Mouse (Mus musculus) ovary, postnatal 10 days (tissue): Measurements from ENCODE around the gene Gm20388.

ENCODE experiments used
- DNase-seq: peaks from one replicate; pipeline ENCODE4 v3.0.0; 2022; ENCODE audit warnings: low spot score

Gene Gm20388

GRCm38 (mm10) chr8:122931834-122932560 lies 3021.4 kb downstream of the Gm20388 start:
- no peak for DNase-seq

DNA sequence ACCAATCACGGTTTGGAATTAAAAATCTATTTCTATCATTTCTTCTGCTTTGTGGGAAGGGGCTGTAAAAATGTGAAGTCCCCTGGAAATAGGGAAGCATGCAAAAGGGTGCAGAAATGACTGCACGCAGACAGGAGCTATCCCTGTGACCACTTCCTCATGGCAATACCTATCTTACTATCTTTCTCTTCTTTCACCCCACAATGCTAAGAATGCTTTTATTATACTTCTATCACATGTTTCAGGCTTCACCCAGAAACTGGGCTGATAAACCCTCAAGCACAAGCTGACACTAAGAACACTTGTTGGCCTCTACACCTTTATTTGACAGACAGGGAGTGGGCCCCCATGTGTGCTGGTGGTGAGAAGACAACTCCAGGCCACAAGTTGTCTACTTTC lies 3021.9 kb downstream of the Gm20388 start:
- DNase-seq: no peak

- DNase-seq: no peak
Observed at GRCm38 (mm10) chr8:122933973-122934372, 3023.3 kb downstream of the Gm20388 start.

DNA sequence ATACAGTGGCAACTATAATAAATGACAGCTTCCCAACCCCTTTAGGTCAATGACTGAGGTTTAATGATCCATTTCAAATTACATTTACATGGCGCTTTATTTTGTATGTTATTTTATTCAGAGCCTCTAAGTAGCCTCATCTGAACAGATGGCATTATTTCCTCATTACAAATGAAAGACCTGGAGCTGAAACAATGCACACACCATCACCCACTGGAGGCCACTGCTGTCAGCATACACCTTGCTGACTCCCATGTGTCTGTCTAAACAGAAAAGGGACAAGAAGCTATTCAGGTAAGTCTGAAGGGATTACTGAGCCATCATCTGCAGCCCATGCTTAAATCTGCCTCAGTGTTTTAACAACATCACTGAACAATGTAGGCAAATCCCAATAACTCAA lies 3024.5 kb downstream of the Gm20388 start:
- no peak for DNase-seq

DNA sequence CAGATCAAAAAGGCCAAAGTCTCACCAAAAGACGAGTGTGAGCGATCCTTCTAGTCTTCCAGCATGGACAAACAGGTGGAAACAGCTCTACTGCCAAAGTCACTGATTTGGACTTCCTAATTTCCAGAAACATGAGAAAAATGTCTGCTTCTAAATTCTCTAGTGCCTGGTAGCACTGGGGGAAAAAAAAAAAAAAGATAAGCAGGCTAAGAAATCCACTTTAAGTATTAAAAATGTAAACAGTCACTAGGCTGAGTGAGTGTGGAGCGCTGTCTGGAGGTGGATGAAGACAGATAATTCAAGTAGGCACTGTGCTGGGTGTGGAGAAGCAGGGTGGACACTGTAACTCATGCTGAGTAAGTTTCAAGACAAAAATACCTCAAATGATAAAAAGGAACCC lies 3025.3 kb downstream of the Gm20388 start:
- no peak for DNase-seq

GRCm38 (mm10) chr8:122937545-122938053 lies 3027.0 kb downstream of the Gm20388 start:
- DNase-seq: no peak

DNA sequence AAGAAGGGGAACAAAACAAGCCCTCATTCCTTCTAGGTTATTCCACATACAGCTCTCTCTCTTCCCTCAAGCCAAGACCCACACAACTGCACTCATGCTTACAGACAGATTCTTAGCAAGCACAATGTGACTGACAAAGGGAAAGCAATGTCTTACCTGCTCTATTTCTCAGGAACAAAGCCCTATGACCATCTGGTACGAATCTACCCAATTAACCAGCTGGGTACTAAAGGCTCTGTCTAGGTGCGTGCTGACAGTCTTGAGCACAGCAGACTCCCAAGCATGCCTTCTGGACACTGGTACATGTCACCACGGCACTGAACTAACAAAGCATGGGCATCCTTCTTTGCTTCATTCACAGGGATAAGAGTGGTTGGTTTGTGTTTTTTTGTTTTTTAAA lies 3027.5 kb downstream of the Gm20388 start:
- no peak for DNase-seq

- no peak for DNase-seq
Observed at GRCm38 (mm10) chr8:122938591-122938990, 3027.9 kb downstream of the Gm20388 start.

DNA sequence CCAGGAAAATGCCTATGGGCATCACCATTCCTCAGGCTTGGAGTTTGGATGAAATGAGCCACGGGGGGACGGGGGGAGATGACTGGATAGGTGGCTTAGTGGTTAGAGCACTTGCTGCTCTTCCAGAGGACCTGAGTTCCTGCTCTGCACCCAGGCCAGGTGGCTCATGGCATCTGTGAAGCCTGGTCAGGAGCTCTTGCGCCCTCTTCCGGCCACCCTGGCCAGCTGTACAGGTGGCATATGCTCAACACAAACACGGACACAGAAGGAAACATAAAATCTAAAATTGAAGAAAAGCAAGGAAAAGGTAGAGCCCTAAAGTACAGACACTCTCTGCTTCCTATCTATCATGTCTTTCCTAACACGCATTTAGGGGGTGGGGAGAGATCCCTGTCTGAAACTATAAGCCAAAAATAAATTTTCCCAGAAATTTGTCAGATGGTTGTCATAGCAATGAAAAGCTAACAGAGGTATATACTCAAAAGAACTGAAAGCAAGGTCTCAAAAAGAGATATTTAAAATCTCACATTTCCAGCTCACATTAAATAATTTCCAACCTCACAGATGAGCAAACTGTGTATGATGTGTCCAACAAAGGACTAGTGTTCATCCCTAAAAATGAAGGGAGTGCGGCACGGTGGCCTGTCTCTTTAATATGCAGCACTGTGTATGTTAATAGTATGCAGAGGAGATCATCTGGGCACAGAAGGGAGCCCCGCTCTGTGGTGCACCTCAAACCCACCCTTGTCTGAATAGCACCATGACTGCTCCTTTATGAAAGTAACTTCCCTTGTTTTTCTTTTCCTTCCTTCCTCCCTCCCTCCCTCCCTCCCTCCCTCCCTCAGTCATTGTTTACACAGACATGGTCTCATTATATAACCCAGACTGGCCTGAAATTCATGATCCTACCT lies 3032.4 kb downstream of the Gm20388 start:
- DNase-seq: no peak

- no peak for DNase-seq
Observed at GRCm38 (mm10) chr8:122945775-122946174, 3035.1 kb downstream of the Gm20388 start.

DNA sequence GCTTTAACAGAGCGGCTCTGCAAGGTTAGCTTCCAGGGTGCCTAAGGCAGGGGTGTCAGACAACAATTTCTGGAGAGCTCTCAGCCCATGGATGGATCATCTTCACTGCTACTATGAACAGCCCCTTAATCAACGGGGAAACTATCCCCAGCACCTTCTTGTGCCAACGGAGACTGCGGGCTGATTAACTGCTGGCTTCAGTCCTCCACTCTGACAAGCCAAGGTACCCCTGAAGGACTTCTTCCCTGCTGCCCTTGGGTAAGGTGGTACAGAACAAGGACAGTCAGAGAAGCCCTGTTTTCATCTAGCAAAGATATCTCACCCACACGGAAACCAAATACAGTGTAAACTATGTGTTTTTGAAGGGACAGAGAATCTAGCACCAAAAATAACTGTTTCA lies 3039.1 kb downstream of the Gm20388 start:
- no peak for DNase-seq

GRCm38 (mm10) chr8:122951456-122951855 lies 3040.8 kb downstream of the Gm20388 start:
- no peak for DNase-seq

- no peak for DNase-seq
Observed at GRCm38 (mm10) chr8:122953028-122953427, 3042.4 kb downstream of the Gm20388 start.

GRCm38 (mm10) chr8:122954090-122954799 lies 3043.6 kb downstream of the Gm20388 start:
- DNase-seq: no peak

DNA sequence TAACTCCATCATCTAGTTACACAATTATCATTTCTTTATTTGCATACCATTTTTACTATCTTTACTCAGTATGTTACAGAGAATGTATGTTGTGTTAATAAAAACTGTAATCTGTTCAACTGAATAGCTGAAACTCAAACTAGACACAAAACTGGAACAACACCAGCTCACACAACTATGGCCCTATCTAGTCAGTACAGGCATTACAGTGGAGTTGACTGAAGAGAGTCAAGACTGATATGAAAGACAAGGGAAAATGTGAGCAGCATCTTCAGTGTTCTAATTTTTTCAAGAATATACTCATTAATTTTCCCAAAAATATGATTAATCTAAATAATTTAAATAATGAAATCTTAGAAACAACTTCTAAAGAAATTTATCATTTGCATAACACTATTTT lies 3044.6 kb downstream of the Gm20388 start:
- no peak for DNase-seq

DNA sequence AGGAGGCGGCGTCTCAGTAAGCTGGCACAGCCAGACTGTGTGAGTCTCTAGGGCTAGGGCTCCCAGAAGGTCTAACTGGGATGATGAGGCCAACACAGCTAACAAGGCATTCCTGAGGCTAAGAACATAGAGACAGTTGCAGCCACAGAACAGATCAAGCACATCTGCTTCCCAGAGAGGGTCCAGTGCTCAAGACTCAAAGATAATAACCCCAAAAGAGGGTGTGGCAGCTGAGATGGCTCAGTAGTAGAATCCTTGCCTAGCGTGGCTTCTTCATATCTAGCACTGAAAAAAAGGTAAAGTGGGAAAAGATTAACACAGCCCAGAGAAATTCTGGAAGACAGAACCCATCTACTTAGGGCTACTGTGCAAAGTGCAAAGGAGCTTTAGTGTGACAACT lies 3045.4 kb downstream of the Gm20388 start:
- DNase-seq: no peak

DNA sequence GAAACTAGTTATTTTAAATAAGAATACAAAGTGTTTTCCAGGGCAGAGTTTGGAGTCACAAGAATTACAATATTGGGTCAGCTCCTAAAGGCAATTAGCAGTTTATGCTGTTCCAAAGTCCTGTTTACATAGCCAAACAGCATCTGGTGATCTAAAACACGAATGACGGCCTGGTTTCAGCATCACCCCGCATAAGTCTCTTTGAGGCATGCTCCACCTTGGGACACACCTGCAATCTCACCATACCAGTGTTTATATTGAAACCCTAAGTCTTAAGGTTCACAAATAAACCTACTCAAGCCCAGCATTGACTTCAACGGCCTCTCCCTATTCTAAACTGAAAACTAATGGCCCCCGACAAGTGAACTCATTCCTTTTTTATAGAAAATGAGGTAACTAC lies 3049.7 kb downstream of the Gm20388 start:
- no peak for DNase-seq

GRCm38 (mm10) chr8:122960932-122961331 lies 3050.3 kb downstream of the Gm20388 start:
- DNase-seq: no peak

- DNase-seq: no peak
Observed at GRCm38 (mm10) chr8:122961458-122961857, 3050.8 kb downstream of the Gm20388 start.

- DNase-seq: no peak
Observed at GRCm38 (mm10) chr8:122962046-122962445, 3051.4 kb downstream of the Gm20388 start.

DNA sequence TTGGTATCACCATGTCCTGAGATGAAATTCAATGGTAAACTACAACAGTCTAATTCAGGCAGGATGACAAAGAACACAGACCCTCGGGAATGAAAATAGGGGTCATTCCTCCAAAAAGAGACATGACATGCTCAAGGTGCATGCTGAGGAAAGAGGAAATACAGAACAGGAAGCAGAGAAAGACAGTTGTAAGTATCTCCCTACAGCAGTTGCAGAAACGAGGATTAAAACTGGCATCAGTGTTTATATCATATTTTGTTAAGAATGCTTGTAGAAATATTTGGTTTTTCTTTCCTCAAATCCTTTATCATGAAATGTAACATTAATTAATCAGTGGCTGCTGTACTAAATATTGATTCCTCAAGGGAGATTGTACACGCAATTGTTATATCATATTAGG lies 3056.0 kb downstream of the Gm20388 start:
- DNase-seq: no peak

- no peak for DNase-seq
Observed at GRCm38 (mm10) chr8:122968145-122968544, 3057.5 kb downstream of the Gm20388 start.
